Mouse (Mus musculus): ENCODE measurements around the gene Ldb3. TPM values are rescaled to one million over a fixed set of nuclear protein-coding genes. Genes with fewer than 3 reads are reported as not detected.

Gene Ldb3
- total RNA-seq, 1 experiment from 2014 or later = not detected

- ATAC-seq (ENCODE audit: extremely low read depth, insufficient number of reproducible peaks, low FRiP score, poor library complexity, severe bottlenecking) = no peak
Measured at GRCm38 (mm10) chr14:34522701-34523100, 65.8 kb downstream of the Ldb3 start, which contains the start of gene 9230112D13Rik. TSS of gene 9230112D13Rik (minus strand) at chr14:34522801.

- ATAC-seq (ENCODE audit: extremely low read depth, insufficient number of reproducible peaks, low FRiP score, poor library complexity, severe bottlenecking) = no peak
Measured at GRCm38 (mm10) chr14:34517959-34518544, 70.4 kb downstream of the Ldb3 start.

GRCm38 (mm10) chr14:34516960-34517577 is 71.4 kb downstream of the Ldb3 start:
- no peak for ATAC-seq (ENCODE audit: extremely low read depth, insufficient number of reproducible peaks, low FRiP score, poor library complexity, severe bottlenecking)

GRCm38 (mm10) chr14:34515860-34516259 is 72.6 kb downstream of the Ldb3 start:
- ATAC-seq (ENCODE audit: extremely low read depth, insufficient number of reproducible peaks, low FRiP score, poor library complexity, severe bottlenecking) = no peak

- ATAC-seq (ENCODE audit: extremely low read depth, insufficient number of reproducible peaks, low FRiP score, poor library complexity, severe bottlenecking) = no peak
Measured at GRCm38 (mm10) chr14:34514120-34514519, 74.4 kb downstream of the Ldb3 start.

- ATAC-seq (ENCODE audit: extremely low read depth, insufficient number of reproducible peaks, low FRiP score, poor library complexity, severe bottlenecking) = no peak
Measured at GRCm38 (mm10) chr14:34512602-34513001, 75.9 kb downstream of the Ldb3 start.

GRCm38 (mm10) chr14:34511901-34512300 is 76.6 kb downstream of the Ldb3 start:
- no peak for ATAC-seq (ENCODE audit: extremely low read depth, insufficient number of reproducible peaks, low FRiP score, poor library complexity, severe bottlenecking)

- ATAC-seq (ENCODE audit: extremely low read depth, insufficient number of reproducible peaks, low FRiP score, poor library complexity, severe bottlenecking) = no peak
Measured at GRCm38 (mm10) chr14:34508842-34509439, 79.5 kb downstream of the Ldb3 start.

GRCm38 (mm10) chr14:34508187-34508840 is 80.2 kb downstream of the Ldb3 start:
- no peak for ATAC-seq (ENCODE audit: extremely low read depth, insufficient number of reproducible peaks, low FRiP score, poor library complexity, severe bottlenecking)

- ATAC-seq (ENCODE audit: extremely low read depth, insufficient number of reproducible peaks, low FRiP score, poor library complexity, severe bottlenecking) = no peak
Measured at GRCm38 (mm10) chr14:34505309-34505708, 83.2 kb downstream of the Ldb3 start.

GRCm38 (mm10) chr14:34504377-34504776 is 84.1 kb downstream of the Ldb3 start:
- no peak for ATAC-seq (ENCODE audit: extremely low read depth, insufficient number of reproducible peaks, low FRiP score, poor library complexity, severe bottlenecking)

- ATAC-seq (ENCODE audit: extremely low read depth, insufficient number of reproducible peaks, low FRiP score, poor library complexity, severe bottlenecking) = no peak
Measured at GRCm38 (mm10) chr14:34503759-34504158, 84.7 kb downstream of the Ldb3 start.

- no peak for ATAC-seq (ENCODE audit: extremely low read depth, insufficient number of reproducible peaks, low FRiP score, poor library complexity, severe bottlenecking)
Measured at GRCm38 (mm10) chr14:34503325-34503647, 85.2 kb downstream of the Ldb3 start, which contains the start of gene Bmpr1a. TSS of gene Bmpr1a (minus strand) at chr14:34503341.

GRCm38 (mm10) chr14:34502475-34503324 is 85.8 kb downstream of the Ldb3 start:
- ATAC-seq (ENCODE audit: extremely low read depth, insufficient number of reproducible peaks, low FRiP score, poor library complexity, severe bottlenecking) = peak; percentile 49

- no peak for ATAC-seq (ENCODE audit: extremely low read depth, insufficient number of reproducible peaks, low FRiP score, poor library complexity, severe bottlenecking)
Measured at GRCm38 (mm10) chr14:34501804-34502474, 86.5 kb downstream of the Ldb3 start.

GRCm38 (mm10) chr14:34501447-34501803 is 87.1 kb downstream of the Ldb3 start:
- ATAC-seq (ENCODE audit: extremely low read depth, insufficient number of reproducible peaks, low FRiP score, poor library complexity, severe bottlenecking) = no peak

- ATAC-seq (ENCODE audit: extremely low read depth, insufficient number of reproducible peaks, low FRiP score, poor library complexity, severe bottlenecking) = no peak
Measured at GRCm38 (mm10) chr14:34500309-34500708, 88.2 kb downstream of the Ldb3 start.

GRCm38 (mm10) chr14:34499664-34500063 is 88.8 kb downstream of the Ldb3 start:
- ATAC-seq (ENCODE audit: extremely low read depth, insufficient number of reproducible peaks, low FRiP score, poor library complexity, severe bottlenecking) = no peak

- ATAC-seq (ENCODE audit: extremely low read depth, insufficient number of reproducible peaks, low FRiP score, poor library complexity, severe bottlenecking) = no peak
Measured at GRCm38 (mm10) chr14:34497346-34497745, 91.1 kb downstream of the Ldb3 start.

Measured in neutrophil, adult 5-6 weeks (primary cell).